Mouse (Mus musculus) monocyte, adult 5-6 weeks (primary cell): ENCODE data around the gene Ifi205. TPM values are rescaled to one million over a fixed set of nuclear protein-coding genes. Genes with fewer than 3 reads are reported as not detected.
"Not testable (repeated sequence)": the region's sequence is repeated elsewhere in the genome, so short reads cannot be mapped to it uniquely, and the experiment has no call there.

Experiments used
- ATAC-seq: fragments of 153-309, 156-312 bp; replicated peaks from 2 replicates; pipeline ENCODE4 v1.8.0; 2017; ENCODE audit warnings: mild to moderate bottlenecking; ENCODE audit not compliant: low TSS enrichment, insufficient number of reproducible peaks, severe bottlenecking, poor library complexity, low FRiP score
- total RNA-seq: library from RNA; stranded (forward); fragments of 200-1000, 200-491, 200-594 nt; gene quantifications from 3 replicates; pipeline ENCODE4 v1.2.3, GENCODE M21; 2017

The Ifi205 gene
- 1.2 to 8.4 TPM (median 4.2 TPM) in 3 replicates for total RNA-seq

GRCm38 (mm10) chr1:174031698-174032097 lies at the start of gene Ifi205:
TSS of gene Ifi205 (minus strand) at chr1:174031810.
- ATAC-seq, result no peak

GRCm38 (mm10) chr1:174066305-174066704 lies 34.7 kb upstream of the Ifi205 start, which contains the start of gene Olfr430:
TSS of gene Olfr430 (plus strand) at chr1:174066605.
- ATAC-seq, result no peak

- ATAC-seq, result no peak
Measured at GRCm38 (mm10) chr1:174055248-174055647, 23.6 kb upstream of the Ifi205 start.

GRCm38 (mm10) chr1:174052981-174053380 lies 21.4 kb upstream of the Ifi205 start:
- no peak for ATAC-seq

- ATAC-seq, result peak; percentile 52; the same call in 1 of the 2 replicates
Measured at GRCm38 (mm10) chr1:174051931-174052536, 20.4 kb upstream of the Ifi205 start.

- no peak for ATAC-seq
Measured at GRCm38 (mm10) chr1:174051515-174051914, 19.9 kb upstream of the Ifi205 start.

GRCm38 (mm10) chr1:174050532-174050931 lies 18.9 kb upstream of the Ifi205 start:
- ATAC-seq, result peak; percentile 30; the same call in 1 of the 2 replicates

GRCm38 (mm10) chr1:174049357-174049756 lies 17.7 kb upstream of the Ifi205 start:
- ATAC-seq, result peak; percentile 51

- ATAC-seq, result no peak
Measured at GRCm38 (mm10) chr1:174048893-174049292, 17.3 kb upstream of the Ifi205 start, which contains the start of gene Olfr432. TSS of gene Olfr432 (plus strand) at chr1:174049205.

- peak; percentile 53 for ATAC-seq
Measured at GRCm38 (mm10) chr1:174048227-174048626, 16.6 kb upstream of the Ifi205 start.

GRCm38 (mm10) chr1:174044431-174044830 lies 12.8 kb upstream of the Ifi205 start:
- no peak for ATAC-seq

- peak; percentile 52; the same call in 1 of the 2 replicates for ATAC-seq
Measured at GRCm38 (mm10) chr1:174042091-174042884, 10.7 kb upstream of the Ifi205 start.

- ATAC-seq, result peak; percentile 72
Measured at GRCm38 (mm10) chr1:174040523-174041177, 9.0 kb upstream of the Ifi205 start, which contains the start of gene Olfr433. TSS of gene Olfr433 (plus strand) at chr1:174040705.

- ATAC-seq, result no peak
Measured at GRCm38 (mm10) chr1:174038480-174038879, 6.9 kb upstream of the Ifi205 start.

GRCm38 (mm10) chr1:174035841-174036240 lies 4.2 kb upstream of the Ifi205 start:
- ATAC-seq, result no peak

GRCm38 (mm10) chr1:174007050-174007449 lies 24.6 kb downstream of the Ifi205 start:
- not testable (repeated sequence) for ATAC-seq

GRCm38 (mm10) chr1:174004352-174005109 lies 27.1 kb downstream of the Ifi205 start:
- ATAC-seq, result peak; percentile 96

GRCm38 (mm10) chr1:173995003-173995402 lies 36.6 kb downstream of the Ifi205 start:
- ATAC-seq, result no peak
